Mouse (Mus musculus) hindbrain, embryonic 11.5 days (tissue): ENCODE data around the gene Gpc5. TPM values are rescaled to one million over a fixed set of nuclear protein-coding genes. Genes with fewer than 3 reads are reported as not detected.
A peak's percentile ranks its signal among the peaks of the same experiment; 100 is the strongest.

ENCODE experiments used
- ATAC-seq: fragments of 200-750 bp; cut with Nextera tagmentation; 2 replicates; pipeline ENCODE4 v1.8.0; 2017; ENCODE audit warnings: mild to moderate bottlenecking, moderate TSS enrichment, moderate library complexity; ENCODE audit not compliant: low FRiP score
- DNase-seq: peaks from one replicate; pipeline ENCODE4 v3.0.0-alpha.2; 2015; ENCODE audit warnings: low spot score
- H3K27ac ChIP-seq: fragments of 300-500 bp; sonication (generic); 2 replicates; pipeline ENCODE4 v1.5.1; 2014; ENCODE audit warnings: mild to moderate bottlenecking, low read depth, low read length
- H3K27me3 ChIP-seq: fragments of 300-500 bp; sonication (generic); 2 replicates; pipeline ENCODE4 v1.6.1; 2014; ENCODE audit warnings: mild to moderate bottlenecking, low read length, moderate library complexity, mixed read lengths; ENCODE audit not compliant: control insufficient read depth, insufficient read depth
- H3K36me3 ChIP-seq: fragments of 300-500 bp; sonication (generic); 2 replicates; pipeline ENCODE4 v1.6.1; 2014; ENCODE audit warnings: mild to moderate bottlenecking, low read length, moderate library complexity, mixed read lengths; ENCODE audit not compliant: control insufficient read depth, insufficient read depth
- H3K4me1 ChIP-seq: fragments of 300-500 bp; sonication (generic); replicated peaks from 2 replicates; pipeline ENCODE4 v1.6.1; 2014; ENCODE audit warnings: low read length, mixed read lengths; ENCODE audit not compliant: control insufficient read depth, insufficient read depth
- H3K4me2 ChIP-seq: fragments of 300-500 bp; sonication (generic); replicated peaks from 2 replicates; pipeline ENCODE4 v1.6.1; 2014; ENCODE audit warnings: mild to moderate bottlenecking, low read depth, low read length
- H3K4me3 ChIP-seq: fragments of 300-500 bp; sonication (generic); 2 replicates; pipeline ENCODE4 v1.5.1; 2014; ENCODE audit warnings: low read depth, low read length
- H3K9ac ChIP-seq: fragments of 300-500 bp; sonication (generic); 2 replicates; pipeline ENCODE4 v1.6.1; 2014; ENCODE audit warnings: low read depth, low read length
- H3K9me3 ChIP-seq: fragments of 300-500 bp; sonication (generic); 2 replicates; pipeline ENCODE4 v1.6.1; 2016; ENCODE audit warnings: low read length; ENCODE audit not compliant: control insufficient read depth
- WGBS: fragments of 180-500 bp; shearing (Covaris S2); extraction: QIAGEN DNeasy Blood & Tissue Kit; methylation state at CpG from one replicate; pipeline ENCODE4 v1.1.7; 2014; 5-methylcytosine and 5-hydroxymethylcytosine counted together
- polyA plus RNA-seq: library from polyadenylated mRNA; unstranded; fragments of >200 nt; fragmentation: Nextera tagmentation; extraction: Ambion mirVana; gene quantifications from 2 replicates; pipeline ENCODE4 v1.2.1, GENCODE M21; 2014

Gpc5 gene
- polyA plus RNA-seq, 1 experiment from 2014 or later, result 0.73 TPM

DNA sequence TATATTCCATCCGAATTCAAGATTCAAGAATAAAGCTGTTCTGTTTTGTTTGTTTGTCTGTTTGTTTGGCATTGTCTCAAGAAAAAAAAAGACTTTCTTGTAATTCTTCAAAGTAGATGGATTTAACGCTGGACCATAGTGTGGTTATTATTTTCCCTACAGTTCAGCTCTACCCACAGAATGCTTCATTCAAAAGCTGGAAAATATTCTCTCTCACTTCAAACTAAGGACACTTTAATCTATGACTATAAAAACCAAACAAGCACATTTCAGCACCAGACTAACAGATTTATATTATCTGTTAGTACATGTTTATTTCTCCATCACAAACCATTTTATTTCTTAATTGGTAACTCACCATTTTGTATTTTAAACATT, 489.2 kb downstream of the Gpc5 start:
- no peak overlapping the region for H3K9ac ChIP-seq
- H3K36me3 ChIP-seq, result no peaks in the 10 kb centered on the region
- DNase-seq (no peak), ATAC-seq (no peak)
- H3K27me3 ChIP-seq, result no peaks in the 10 kb centered on the region
- WGBS, result 89% methylated on average over 2 of the region's 2 CpGs
- H3K27ac ChIP-seq, result no peak overlapping the region
- no peaks in the 10 kb centered on the region for H3K4me1 ChIP-seq
- H3K4me2 ChIP-seq, result no peak overlapping the region
- H3K9me3 ChIP-seq, result no peaks in the 10 kb centered on the region
- H3K4me3 ChIP-seq, result no peak overlapping the region

DNA sequence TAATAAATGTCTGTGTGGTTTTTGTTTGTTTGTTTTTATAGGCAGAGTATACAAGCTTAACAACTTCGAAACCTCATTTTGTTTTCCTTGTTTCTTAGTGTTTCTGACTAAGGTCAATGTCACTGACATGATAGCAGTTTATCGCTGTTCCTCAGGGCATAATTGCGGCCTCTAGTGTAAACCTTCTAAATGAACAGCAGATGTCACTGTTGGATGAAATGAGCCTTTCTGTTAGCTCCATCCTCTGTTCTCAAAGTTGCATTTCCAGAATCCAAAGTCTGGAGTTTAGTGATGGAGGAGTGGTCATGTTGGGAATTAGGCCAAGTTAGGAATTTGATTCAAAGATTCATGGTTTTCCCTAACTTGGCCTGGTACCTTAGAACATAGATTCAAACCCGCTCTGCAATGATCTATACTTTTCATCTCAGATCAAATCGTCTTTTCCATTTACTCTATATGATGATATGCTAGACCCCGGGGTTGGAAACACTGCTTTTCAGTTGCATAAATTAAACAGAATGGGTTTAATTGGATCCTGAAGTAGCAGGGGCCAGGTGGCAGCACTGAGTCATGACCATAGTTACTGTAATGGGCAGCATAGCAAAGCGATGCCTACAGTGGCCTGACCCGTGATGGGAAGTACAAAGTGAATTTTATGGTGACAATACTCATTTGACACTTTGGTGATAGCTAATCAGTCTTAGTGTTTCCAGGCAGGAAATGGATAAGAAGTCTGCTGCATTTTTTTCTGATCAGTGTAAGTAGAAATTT, 508.4 kb downstream of the Gpc5 start:
- H3K36me3 ChIP-seq, result no peaks in the 10 kb centered on the region
- peak; percentile 82 for ATAC-seq
- DNase-seq, result peak; percentile 47
- no peak overlapping the region for H3K4me3 ChIP-seq
- no peak overlapping the region for H3K9ac ChIP-seq
- H3K4me1 ChIP-seq, result no peaks in the 10 kb centered on the region
- WGBS, result 76% methylated on average over 8 of the region's 8 CpGs
- H3K4me2 ChIP-seq, result no peak overlapping the region
- H3K9me3 ChIP-seq, result no peaks in the 10 kb centered on the region
- H3K27me3 ChIP-seq, result no peaks in the 10 kb centered on the region
- no peak overlapping the region for H3K27ac ChIP-seq

DNA sequence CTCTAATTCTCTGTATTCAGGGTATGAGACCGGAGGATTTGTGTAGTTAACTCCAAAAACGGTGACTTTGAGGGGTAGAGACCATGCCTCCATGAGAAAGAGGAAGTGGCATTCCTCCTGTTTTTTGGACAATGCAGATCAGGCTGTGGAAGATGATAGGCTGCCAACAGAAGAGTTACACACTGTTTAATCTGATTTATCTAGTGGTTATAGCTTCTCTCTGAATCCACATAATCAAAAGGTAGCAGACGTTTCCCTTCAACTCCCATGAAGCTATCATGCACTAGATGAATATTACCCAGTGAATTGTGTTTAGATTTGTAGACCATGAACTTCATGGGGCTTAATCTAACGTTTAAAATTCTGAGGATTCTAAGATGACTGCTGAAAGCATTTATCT, 522.1 kb downstream of the Gpc5 start:
- no peak overlapping the region for H3K27ac ChIP-seq
- no peaks in the 10 kb centered on the region for H3K36me3 ChIP-seq
- H3K9ac ChIP-seq, result no peak overlapping the region
- no peak overlapping the region for H3K4me2 ChIP-seq
- no peak for DNase-seq
- WGBS, result 83% methylated on average over 4 of the region's 4 CpGs
- no peaks in the 10 kb centered on the region for H3K9me3 ChIP-seq
- H3K4me3 ChIP-seq, result no peak overlapping the region
- no peak for ATAC-seq
- H3K4me1 ChIP-seq, result no peaks in the 10 kb centered on the region
- H3K27me3 ChIP-seq, result no peaks in the 10 kb centered on the region

DNA sequence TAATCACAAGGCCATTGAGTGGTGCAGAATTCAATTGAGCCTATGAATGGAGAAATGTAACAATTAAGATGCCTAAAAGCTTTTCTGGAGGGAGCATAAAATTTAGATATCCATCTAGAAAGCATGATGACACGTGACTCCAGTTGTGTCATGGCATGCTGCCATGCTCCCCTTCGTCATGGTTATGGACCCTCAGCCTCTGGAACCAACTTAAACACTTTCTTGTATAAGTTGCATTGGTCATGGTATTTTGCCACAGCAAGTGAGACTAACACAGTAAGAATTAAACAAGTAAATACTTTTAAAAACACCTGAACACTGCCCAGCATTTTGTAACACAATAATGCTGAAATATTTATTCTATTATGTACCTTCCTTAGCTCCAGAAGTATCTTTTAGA, 524.3 kb downstream of the Gpc5 start:
- Histone ChIP-seq H3K36me3 (no peaks in the 10 kb centered on the region), H3K27me3 (no peaks in the 10 kb centered on the region), H3K4me3 (no peak overlapping the region), H3K27ac (no peak overlapping the region), H3K9ac (no peak overlapping the region), H3K4me2 (no peak overlapping the region), H3K4me1 (no peaks in the 10 kb centered on the region), H3K9me3 (no peaks in the 10 kb centered on the region)
- WGBS, result 44% methylated on average over 2 of the region's 2 CpGs
- DNase-seq, result no peak
- ATAC-seq, result peak; percentile 52; the same call in 1 of the 2 replicates

DNA sequence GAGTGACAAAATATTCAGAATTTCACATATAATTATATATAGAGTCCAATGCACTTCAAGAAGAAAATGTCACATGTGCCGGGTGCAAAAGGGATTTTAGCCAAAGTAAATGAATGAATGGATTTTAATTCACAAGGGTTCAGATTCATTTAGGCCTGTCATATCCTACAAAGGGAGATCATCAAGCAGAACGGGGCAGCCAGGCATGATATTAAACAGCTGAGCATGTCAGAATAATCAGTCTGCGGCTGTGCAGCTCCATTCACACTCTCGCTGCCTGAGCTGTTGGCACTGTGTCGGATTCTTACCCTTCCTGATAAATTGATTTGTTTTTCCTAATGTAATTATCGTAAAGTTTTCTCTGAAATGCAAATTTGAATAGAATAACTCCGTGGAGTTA, 524.8 kb downstream of the Gpc5 start:
- Histone ChIP-seq H3K9me3 (no peaks in the 10 kb centered on the region), H3K27me3 (no peaks in the 10 kb centered on the region), H3K9ac (no peak overlapping the region), H3K4me1 (no peaks in the 10 kb centered on the region), H3K4me3 (no peak overlapping the region), H3K36me3 (no peaks in the 10 kb centered on the region), H3K4me2 (no peak overlapping the region), H3K27ac (no peak overlapping the region)
- ATAC-seq (peak; percentile 92), DNase-seq (peak; percentile 52)
- 49% methylated on average over 7 of the region's 7 CpGs for WGBS

DNA sequence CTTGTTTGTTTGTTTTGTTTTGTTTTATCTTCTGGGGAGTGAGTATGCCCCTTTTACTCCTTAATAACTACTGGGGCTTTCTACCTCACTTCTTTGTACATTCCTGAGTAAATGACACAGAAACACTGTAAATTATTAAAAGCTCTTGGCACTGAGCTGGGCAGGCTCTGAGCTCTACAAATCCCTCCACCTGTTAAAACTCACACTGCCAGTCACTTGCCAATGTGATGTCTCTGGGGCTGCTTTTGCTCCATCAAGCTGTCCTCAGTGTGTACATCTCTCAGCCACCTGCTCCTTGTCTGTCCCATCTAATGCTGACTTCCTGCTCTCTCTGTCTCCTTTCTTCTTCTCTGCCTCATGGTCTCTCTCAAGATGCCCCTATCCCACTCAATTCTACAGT, 528.5 kb downstream of the Gpc5 start:
- no peak for DNase-seq

DNA sequence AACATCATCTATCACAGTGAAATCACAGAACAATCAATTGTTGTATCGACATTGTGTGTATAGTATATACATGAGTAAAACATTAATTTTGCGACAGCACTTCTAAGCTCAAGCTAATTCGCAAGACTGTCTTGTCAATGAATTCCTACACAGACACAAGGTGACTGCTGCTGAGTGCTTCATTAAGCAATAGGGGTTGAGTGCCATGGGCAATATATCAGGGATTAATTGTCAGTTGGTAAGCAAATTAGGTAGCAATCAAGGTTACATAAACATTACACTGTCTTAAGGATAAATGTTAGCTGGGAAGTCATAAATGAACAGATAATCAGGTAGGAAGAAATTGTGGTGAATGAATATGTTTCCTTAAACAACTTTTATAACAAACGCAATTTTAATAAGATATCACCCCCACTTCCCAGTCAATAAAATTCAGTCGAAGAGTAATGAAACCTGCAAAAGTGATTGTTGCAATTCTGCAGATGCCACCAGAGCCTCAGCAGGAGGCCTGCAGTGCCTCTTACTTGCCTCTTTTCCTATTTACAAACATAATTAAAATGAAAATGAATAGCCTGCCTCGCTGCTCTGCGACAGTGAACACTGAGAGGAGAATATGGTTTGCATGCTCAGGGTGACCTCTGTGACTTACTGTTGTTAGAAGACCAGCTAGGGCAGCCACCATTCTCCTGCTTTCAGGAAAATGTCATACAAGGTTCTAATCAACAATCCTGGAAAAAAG, 539.3 kb downstream of the Gpc5 start:
- Histone ChIP-seq H3K4me2 (no peak overlapping the region), H3K9me3 (no peaks in the 10 kb centered on the region), H3K4me3 (no peak overlapping the region), H3K27ac (no peak overlapping the region), H3K27me3 (no peaks in the 10 kb centered on the region), H3K36me3 (no peaks in the 10 kb centered on the region), H3K4me1 (no peaks in the 10 kb centered on the region), H3K9ac (no peak overlapping the region)
- ATAC-seq (0 out of 2 replicates have a peak, but pooled peaks have one; percentile 40), DNase-seq (no peak)
- 69% methylated on average over 7 of the region's 7 CpGs for WGBS

More for the DNA sequence above, 528.5 kb downstream of the Gpc5 start:
- H3K4me2 ChIP-seq, result no peak overlapping the region
- no peaks in the 10 kb centered on the region for H3K4me1 ChIP-seq
- H3K4me3 ChIP-seq, result no peak overlapping the region
- H3K9ac ChIP-seq, result no peak overlapping the region
- ATAC-seq, result no peak
- H3K36me3 ChIP-seq, result no peaks in the 10 kb centered on the region
- H3K27me3 ChIP-seq, result no peaks in the 10 kb centered on the region
- H3K9me3 ChIP-seq, result no peaks in the 10 kb centered on the region
- H3K27ac ChIP-seq, result no peak overlapping the region

DNA sequence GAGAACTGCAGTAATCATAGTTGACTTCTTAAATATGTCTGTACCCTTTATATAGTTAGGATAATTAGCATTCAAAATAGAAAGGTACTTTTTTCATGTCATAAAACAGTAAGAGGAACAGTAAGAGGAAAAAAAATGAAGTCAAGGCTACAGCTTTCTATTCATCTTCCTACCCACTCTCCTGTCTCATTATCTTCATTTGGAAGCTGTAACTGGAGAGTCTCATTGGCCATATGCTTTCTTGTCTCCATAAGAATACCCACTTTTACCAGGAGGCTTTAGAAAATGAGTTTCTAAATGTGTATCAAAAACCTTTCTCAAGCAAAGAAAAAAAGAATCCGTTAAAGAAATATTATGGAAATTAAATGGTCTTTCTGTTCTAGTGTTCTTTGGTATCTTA, 541.3 kb downstream of the Gpc5 start:
- H3K36me3 ChIP-seq, result no peaks in the 10 kb centered on the region
- no peaks in the 10 kb centered on the region for H3K4me1 ChIP-seq
- H3K27ac ChIP-seq, result no peak overlapping the region
- no peak overlapping the region for H3K4me3 ChIP-seq
- no peak overlapping the region for H3K4me2 ChIP-seq
- 88% methylated on average over 1 of the region's 1 CpGs for WGBS
- no peak overlapping the region for H3K9ac ChIP-seq
- no peaks in the 10 kb centered on the region for H3K27me3 ChIP-seq
- DNase-seq (no peak), ATAC-seq (no peak)
- H3K9me3 ChIP-seq, result no peaks in the 10 kb centered on the region

DNA sequence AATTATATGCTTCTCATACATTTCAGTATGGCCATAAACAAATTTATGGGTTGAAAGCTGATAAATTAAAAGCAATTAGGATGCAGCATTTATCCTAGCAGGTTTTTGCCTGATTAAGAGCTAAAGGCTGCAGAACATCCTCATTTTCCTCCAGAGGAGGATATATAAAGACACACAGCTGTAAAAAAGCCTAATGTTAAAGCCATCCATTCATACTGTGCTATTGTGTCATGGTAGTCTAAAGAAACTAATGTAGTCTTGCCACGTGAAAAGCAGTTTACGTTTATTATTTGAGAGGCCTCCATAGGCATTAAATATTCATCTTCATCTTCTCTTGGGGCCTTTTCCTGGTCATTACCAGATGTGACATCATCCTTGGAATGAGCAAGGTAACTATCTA, 587.9 kb downstream of the Gpc5 start:
- Histone ChIP-seq H3K4me1 (no peaks in the 10 kb centered on the region), H3K36me3 (no peaks in the 10 kb centered on the region), H3K27ac (no peak overlapping the region), H3K27me3 (no peaks in the 10 kb centered on the region), H3K4me2 (no peak overlapping the region), H3K4me3 (no peak overlapping the region), H3K9me3 (no peaks in the 10 kb centered on the region), H3K9ac (no peak overlapping the region)
- WGBS, result 76% methylated on average over 2 of the region's 2 CpGs
- no peak for ATAC-seq
- no peak for DNase-seq
